Mouse (Mus musculus): ENCODE measurements at regions not wholly inside any gene's neighbourhood (a gene's known extent, or its start where the extent isn't known, plus 50 kb on each side); places are given as distances from the start of the nearest gene placed in this dataset.

DNA sequence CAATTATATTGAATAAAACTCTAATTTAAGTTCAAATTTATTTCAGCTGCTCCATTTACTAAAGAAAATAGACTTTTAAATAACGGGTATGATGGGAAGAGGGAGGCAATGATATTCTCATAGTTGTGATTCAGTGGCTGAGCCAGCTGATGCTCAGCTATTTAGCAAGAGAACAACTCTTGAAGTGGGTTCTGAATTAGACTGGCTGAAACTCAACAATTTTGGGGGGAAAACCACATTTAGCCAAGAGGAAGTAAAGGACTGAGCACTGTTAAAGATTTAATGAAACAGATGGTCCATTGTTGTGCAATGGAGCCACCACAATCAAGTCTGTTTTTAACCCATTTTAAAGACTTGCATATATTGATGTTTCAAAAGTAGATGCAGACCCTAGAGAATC lies 1193.0 kb downstream of the D3Ertd751e start:
- no peak for ATAC-seq (ENCODE audit: low FRiP score, low TSS enrichment)
- Histone ChIP-seq H3K4me1 (replicated peaks; ENCODE audit: control insufficient read depth, insufficient read depth) (no peaks in the 10 kb centered on the region), H3K36me3 (ENCODE audit: control insufficient read depth, insufficient read depth, low read length) (no peaks in the 10 kb centered on the region), H3K9me3 (ENCODE audit: control insufficient read depth, low read length) (no peaks in the 10 kb centered on the region), H3K4me3 (ENCODE audit: low read depth, low read length) (no peak overlapping the region), H3K9ac (ENCODE audit: low read length) (no peak overlapping the region), H3K27ac (replicated peaks) (no peak overlapping the region), H3K4me2 (replicated peaks; ENCODE audit: low read depth) (no peak overlapping the region), H3K27me3 (ENCODE audit: control insufficient read depth, insufficient read depth, low read length) (no peaks in the 10 kb centered on the region)
- DNase-seq (ENCODE audit: low spot score): no peak
- WGBS: 75% methylated on average over 1 of the region's 1 CpGs
- TF ChIP-seq EP300 (optimal IDR thresholded peaks at IDR 0.05): no peak
- no peak for TF ChIP-seq CTCF (IDR thresholded peaks at IDR 0.05; ENCODE audit: low read depth)

DNA sequence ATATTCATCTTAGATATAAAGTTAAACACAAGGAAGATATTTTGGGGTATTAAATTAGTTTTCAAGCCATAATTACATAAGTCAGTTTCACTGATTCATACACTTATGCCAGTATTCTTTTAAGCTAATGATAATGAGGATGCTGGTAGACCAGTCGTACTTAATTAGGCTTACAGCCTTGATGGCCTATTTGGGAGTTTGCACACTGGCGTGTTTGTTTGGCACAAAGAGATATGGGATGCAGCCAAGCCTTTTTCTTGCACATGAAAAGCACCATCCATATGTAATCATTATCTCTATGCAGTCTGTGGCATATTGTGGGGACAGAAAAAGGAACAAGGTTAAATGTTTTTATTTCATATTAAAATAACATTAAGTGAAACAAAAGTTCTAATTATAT lies 1234.7 kb downstream of the D3Ertd751e start:
- H3K4me2 ChIP-seq (replicated peaks; ENCODE audit: low read depth): no peak overlapping the region
- no peak for DNase-seq (ENCODE audit: low spot score)

More for the DNA sequence above, 1234.7 kb downstream of the D3Ertd751e start:
- H3K4me1 ChIP-seq (replicated peaks; ENCODE audit: control insufficient read depth, insufficient read depth): no peaks in the 10 kb centered on the region
- no peak overlapping the region for H3K9ac ChIP-seq (ENCODE audit: low read length)
- H3K36me3 ChIP-seq (ENCODE audit: control insufficient read depth, insufficient read depth, low read length): no peaks in the 10 kb centered on the region
- 89% methylated on average over 2 of the region's 2 CpGs for WGBS
- no peak overlapping the region for H3K27ac ChIP-seq (replicated peaks)
- no peak for ATAC-seq (ENCODE audit: low FRiP score, low TSS enrichment)
- no peak for TF ChIP-seq CTCF (IDR thresholded peaks at IDR 0.05; ENCODE audit: low read depth)
- no peak for TF ChIP-seq EP300 (optimal IDR thresholded peaks at IDR 0.05)
- H3K9me3 ChIP-seq (ENCODE audit: control insufficient read depth, low read length): no peaks in the 10 kb centered on the region
- no peak overlapping the region for H3K4me3 ChIP-seq (ENCODE audit: low read depth, low read length)
- no peaks in the 10 kb centered on the region for H3K27me3 ChIP-seq (ENCODE audit: control insufficient read depth, insufficient read depth, low read length)
